Mouse (Mus musculus) neutrophil, adult 65 days (primary cell): ENCODE measurements around the gene Zmynd19. TPM values are rescaled to one million over a fixed set of nuclear protein-coding genes. Genes with fewer than 3 reads are reported as not detected.

Experiments
- total RNA-seq: library from RNA; stranded (reverse); gene quantifications from 2 replicates; pipeline ENCODE4 v1.2.4, GENCODE M21; 2023

Gene Zmynd19
- total RNA-seq: 5.5 and 8.7 TPM in 2 replicates

GRCm38 (mm10) chr2:24949421-24950188 lies at the start of gene Zmynd19:
TSS of gene Zmynd19 (plus strand) at chr2:24949792.

GRCm38 (mm10) chr2:24918930-24919838 lies 30.4 kb upstream of the Zmynd19 start, which contains the start of gene Ehmt1:
TSS of gene Ehmt1 (minus strand) at chr2:24919614.

DNA sequence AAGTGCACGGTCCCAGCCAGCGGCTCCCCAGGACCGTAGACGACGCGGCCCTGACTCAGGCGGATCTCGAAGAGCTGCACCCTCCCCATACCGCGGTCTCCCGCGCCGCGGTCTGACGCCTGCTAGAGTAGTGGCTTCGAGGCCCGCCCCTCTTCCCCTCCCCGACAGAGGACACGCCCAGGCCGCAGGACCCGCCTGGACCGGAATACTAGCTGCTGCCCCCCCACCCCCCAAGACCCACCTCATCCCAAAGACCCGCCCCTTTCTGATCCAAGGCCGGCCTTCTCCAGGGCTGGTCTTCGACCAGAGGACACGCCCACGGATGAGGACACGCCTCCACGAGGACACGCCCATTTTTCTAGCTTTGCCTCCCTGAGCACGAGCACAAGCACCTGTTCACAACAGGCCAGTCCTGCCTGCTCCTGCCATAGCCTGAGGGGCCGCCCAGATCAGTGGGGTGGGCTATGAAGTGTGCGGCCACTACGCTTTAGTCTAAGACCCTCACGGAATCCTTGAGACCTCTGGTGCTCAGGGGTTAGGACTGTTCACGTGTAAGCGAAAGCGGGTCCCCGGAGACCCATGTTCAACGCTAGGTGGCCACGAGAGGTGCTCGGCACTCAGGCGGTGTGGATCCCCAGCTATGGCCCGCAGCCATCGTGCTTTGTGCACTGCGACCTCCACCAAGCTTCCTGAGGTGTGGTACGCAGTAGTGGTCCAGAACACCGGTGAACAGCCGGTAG lies 14.4 kb upstream of the Zmynd19 start, which contains the start of gene Arrdc1:
Arrdc1 (minus strand) TSS at position 196 of the 740 bp plus-strand sequence.

GRCm38 (mm10) chr2:24962304-24963000 lies 12.9 kb downstream of the Zmynd19 start, which contains the start of gene Dph7:
TSS of gene Dph7 (plus strand) at chr2:24962400.

DNA sequence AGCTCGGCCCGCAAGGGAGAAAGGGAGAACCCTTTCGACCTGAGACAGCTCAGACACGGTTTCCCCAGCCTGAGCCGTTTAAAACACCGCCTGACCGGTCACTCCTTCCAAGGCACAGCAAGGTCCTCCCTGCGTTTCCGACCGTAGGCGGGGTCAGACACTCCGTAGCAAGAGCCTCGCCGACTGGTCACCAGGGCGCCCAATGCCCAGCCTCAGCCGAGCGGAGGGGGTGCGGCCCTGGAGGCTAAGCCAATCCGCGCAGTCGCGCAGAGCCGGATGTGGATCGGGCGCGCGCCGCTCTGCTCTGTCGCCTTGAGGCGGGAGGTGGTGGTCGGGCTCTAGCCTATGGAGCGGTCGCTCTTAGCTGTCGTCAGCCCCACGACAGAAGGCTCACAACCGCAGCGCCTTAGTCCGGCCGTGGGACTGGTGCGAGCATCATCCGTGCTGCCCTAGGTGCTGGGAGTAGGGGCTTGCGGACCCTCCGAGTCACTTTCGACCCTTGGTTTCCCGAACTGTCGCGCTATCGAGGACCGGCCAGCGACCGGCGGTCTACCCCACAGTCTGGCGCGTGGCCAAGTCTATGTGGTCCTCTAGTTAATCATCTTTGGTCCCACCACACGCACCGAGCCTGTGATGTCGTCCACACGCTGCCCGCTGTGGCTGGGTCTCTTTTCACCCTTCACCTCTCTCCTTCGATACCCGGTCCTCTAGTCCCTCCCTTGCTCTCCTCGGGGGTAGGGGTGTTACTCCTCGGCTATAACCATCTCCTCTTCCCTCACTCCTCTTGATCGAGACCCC lies 25.5 kb downstream of the Zmynd19 start, which contains the start of gene Mrpl41:
Mrpl41 (minus strand) TSS at position 193 of the 798 bp plus-strand sequence.

DNA sequence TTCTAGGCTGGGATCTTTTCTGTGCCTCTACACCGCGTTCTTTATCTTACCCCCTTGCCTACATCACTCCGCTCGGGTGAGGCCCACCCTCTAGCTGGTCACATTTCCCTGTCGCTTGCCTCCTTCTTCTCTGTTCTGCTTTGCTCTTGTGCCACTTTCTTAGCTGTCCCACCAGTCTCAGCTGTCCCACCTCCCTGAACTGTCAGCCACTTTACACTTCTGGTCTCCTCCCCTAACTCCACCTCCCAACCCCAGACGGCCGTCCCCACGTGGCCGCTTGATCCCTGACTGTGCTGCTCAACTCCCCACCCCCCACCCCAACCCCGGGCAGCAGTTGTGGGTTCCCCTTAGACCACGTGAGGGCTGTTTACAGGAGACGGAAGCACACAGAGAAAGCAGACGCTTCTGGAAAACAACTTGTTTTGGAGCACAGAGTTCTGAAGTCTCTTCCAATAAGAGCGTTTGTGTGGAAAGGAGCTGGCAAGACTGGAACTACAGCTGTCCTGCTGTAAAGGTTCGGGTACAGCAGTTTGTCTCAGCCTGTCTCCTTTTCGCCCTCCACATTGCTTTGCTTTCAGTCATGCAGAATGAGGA lies 26.2 kb downstream of the Zmynd19 start, which contains the start of gene Pnpla7:
Pnpla7 (plus strand) TSS at position 330 of the 594 bp plus-strand sequence.

Other genes starting within 250 kb of the Zmynd19 start
- 0.36 and 1.8 TPM in 2 replicates for gene Cacna1b, start 186.6 kb upstream of the Zmynd19 start, total RNA-seq
- gene Ehmt1, start 30.2 kb upstream of the Zmynd19 start, total RNA-seq: 45.4 and 58.3 TPM in 2 replicates
- gene Arrdc1, start 14.5 kb upstream of the Zmynd19 start, total RNA-seq: 90.2 and 103 TPM in 2 replicates
- gene Dph7, start 12.6 kb downstream of the Zmynd19 start, total RNA-seq: 2.2 and 2.9 TPM in 2 replicates
- 22.6 and 25.4 TPM in 2 replicates for gene Mrpl41, start 25.3 kb downstream of the Zmynd19 start, total RNA-seq
- 177 and 296 TPM in 2 replicates for gene Pnpla7, start 26.2 kb downstream of the Zmynd19 start, total RNA-seq
- 13.3 and 21.1 TPM in 2 replicates for gene Nsmf, start 104.6 kb downstream of the Zmynd19 start, total RNA-seq
- gene Entpd8, start 130.5 kb downstream of the Zmynd19 start, total RNA-seq: not detected in 2 replicates
- gene Noxa1, start 145.4 kb downstream of the Zmynd19 start, total RNA-seq: not detected in 2 replicates
- 0.47 and 0.79 TPM in 2 replicates for gene Nrarp, start 231.0 kb downstream of the Zmynd19 start, total RNA-seq
- 33.2 and 33.9 TPM in 2 replicates for gene Tor4a, start 247.1 kb downstream of the Zmynd19 start, total RNA-seq